Mouse (Mus musculus) spleen, adult 2 months (tissue): ENCODE measurements around the gene Xpnpep2. TPM values are rescaled to one million over a fixed set of nuclear protein-coding genes. Genes with fewer than 3 reads are reported as not detected.

ENCODE experiments used
- DNase-seq, 2 experiments: peaks; one replicate each; pipeline versions ENCODE4 v3.0.0 to v3.0.0-alpha.2; 2012 to 2021; ENCODE audit warnings: low spot score in 2 of 2, low read depth in 1 of 2
- H3K27ac ChIP-seq: fragments of 200-500 bp; 2 replicates; pipeline ENCODE4 v1.5.1; 2012; ENCODE audit warnings: low read length, inconsistent platforms; ENCODE audit not compliant: insufficient read depth
- H3K27me3 ChIP-seq: fragments of 200-500 bp; 2 replicates; pipeline ENCODE4 v1.6.1; 2012; ENCODE audit warnings: mild to moderate bottlenecking, moderate library complexity, low read length, inconsistent platforms; ENCODE audit not compliant: control insufficient read depth, insufficient read depth
- H3K36me3 ChIP-seq: fragments of 200-500 bp; 2 replicates; pipeline ENCODE4 v1.6.1; 2012; ENCODE audit warnings: mild to moderate bottlenecking, low read length, inconsistent platforms; ENCODE audit not compliant: control insufficient read depth, insufficient read depth
- H3K4me1 ChIP-seq: fragments of 200-500 bp; 2 replicates; pipeline ENCODE4 v1.6.1; 2011; ENCODE audit warnings: inconsistent platforms; ENCODE audit not compliant: control insufficient read depth, insufficient read depth, insufficient read length
- H3K4me3 ChIP-seq: fragments of 200-500 bp; 2 replicates; pipeline ENCODE4 v1.5.1; 2011; ENCODE audit warnings: mild to moderate bottlenecking, inconsistent platforms; ENCODE audit not compliant: insufficient read depth, insufficient read length; ENCODE audit errors: extremely low read depth
- CTCF ChIP-seq: fragments of 200-500 bp; IDR thresholded peaks from 2 replicates; pipeline ENCODE4 v1.5.1; 2011; ENCODE audit warnings: mild to moderate bottlenecking, inconsistent platforms; ENCODE audit not compliant: insufficient read depth, insufficient read length, insufficient replicate concordance; ENCODE audit errors: extremely low read depth
- POLR2A ChIP-seq: fragments of 200-500 bp; IDR thresholded peaks from 2 replicates; pipeline ENCODE4 v1.6.1; 2011; ENCODE audit warnings: low read depth, low read length, inconsistent platforms
- WGBS: fragments of 180-500 bp; shearing (Covaris S2); methylation state at CpG from one replicate; pipeline ENCODE4 v1.1.7; 2018; 5-methylcytosine and 5-hydroxymethylcytosine counted together
- polyA plus RNA-seq: library from polyadenylated mRNA; depleted of rRNA; stranded (reverse); fragments of >200 nt; gene quantifications from 2 replicates; pipeline ENCODE4 v1.2.3, GENCODE M21; 2012

Xpnpep2 gene
- polyA plus RNA-seq, 1 experiment, result 0.08 TPM

- 40% methylated on average over 17 of the region's 17 CpGs for WGBS
- Histone ChIP-seq H3K36me3 (no peaks in the 10 kb centered on the region), H3K4me1 (peaks cover 9% of the 10 kb centered on the region; the same call in 1 of the 2 replicates), H3K27ac (no peak overlapping the region; the same call in 1 of the 2 replicates), H3K4me3 (no peak overlapping the region; the same call in 1 of the 2 replicates), H3K27me3 (no peaks in the 10 kb centered on the region)
- DNase-seq, result peak in 1 of 2 experiments; percentile 57
- TF ChIP-seq CTCF (peak; percentile 61; the same call in 1 of the 2 replicates), POLR2A (no peak)
Measured at GRCm38 (mm10) chrX:48124132-48125071, 15.9 kb downstream of the Xpnpep2 start.

GRCm38 (mm10) chrX:48126903-48127476 is 18.5 kb downstream of the Xpnpep2 start:
- TF ChIP-seq POLR2A (no peak), CTCF (no peak)
- 66% methylated on average over 6 of the region's 6 CpGs for WGBS
- no peak overlapping the region for H3K4me3 ChIP-seq
- no peaks in the 10 kb centered on the region for H3K27me3 ChIP-seq
- H3K27ac ChIP-seq, result peak overlapping the region; percentile 68
- peaks cover 9% of the 10 kb centered on the region; the same call in 1 of the 2 replicates for H3K4me1 ChIP-seq
- H3K36me3 ChIP-seq, result no peaks in the 10 kb centered on the region
- no peak for DNase-seq

- TF ChIP-seq CTCF, result no peak
- TF ChIP-seq POLR2A, result no peak
- DNase-seq, result peak in 1 of 2 experiments; percentile 36
Measured at GRCm38 (mm10) chrX:48127502-48128218, 19.1 kb downstream of the Xpnpep2 start.

GRCm38 (mm10) chrX:48129167-48129566 is 20.6 kb downstream of the Xpnpep2 start:
- Histone ChIP-seq H3K27ac (no peak overlapping the region), H3K4me1 (peaks cover 9% of the 10 kb centered on the region; the same call in 1 of the 2 replicates), H3K4me3 (no peak overlapping the region), H3K36me3 (no peaks in the 10 kb centered on the region), H3K27me3 (no peaks in the 10 kb centered on the region)
- WGBS, result 71% methylated on average over 1 of the region's 1 CpGs
- no peak for DNase-seq
- TF ChIP-seq POLR2A (no peak), CTCF (no peak)

More at GRCm38 (mm10) chrX:48127502-48128218, 19.1 kb downstream of the Xpnpep2 start:
- Histone ChIP-seq H3K27me3 (no peaks in the 10 kb centered on the region), H3K4me3 (no peak overlapping the region), H3K36me3 (no peaks in the 10 kb centered on the region), H3K4me1 (peaks cover 9% of the 10 kb centered on the region; the same call in 1 of the 2 replicates), H3K27ac (peak overlapping the region; percentile 90)
- 50% methylated on average over 6 of the region's 6 CpGs for WGBS

- 45% methylated on average over 4 of the region's 4 CpGs for WGBS
- DNase-seq, result peak in 1 of 2 experiments; percentile 32
- Histone ChIP-seq H3K27me3 (no peaks in the 10 kb centered on the region), H3K36me3 (no peaks in the 10 kb centered on the region), H3K4me1 (peaks cover 21% of the 10 kb centered on the region; the same call in 1 of the 2 replicates), H3K4me3 (no peak overlapping the region), H3K27ac (peak overlapping the region; percentile 97)
- TF ChIP-seq POLR2A, result no peak
- no peak for TF ChIP-seq CTCF
Measured at GRCm38 (mm10) chrX:48136935-48137334, 28.4 kb downstream of the Xpnpep2 start.

- peaks cover 28% of the 10 kb centered on the region; the same call in 1 of the 2 replicates for H3K4me1 ChIP-seq
- TF ChIP-seq POLR2A (no peak), CTCF (no peak)
- H3K27ac ChIP-seq, result peak overlapping the region; percentile 97
- DNase-seq, result no peak
- no peaks in the 10 kb centered on the region for H3K36me3 ChIP-seq
- WGBS, result 60% methylated on average over 6 of the region's 6 CpGs
- no peak overlapping the region for H3K4me3 ChIP-seq
- H3K27me3 ChIP-seq, result no peaks in the 10 kb centered on the region
Measured at GRCm38 (mm10) chrX:48138011-48138410, 29.5 kb downstream of the Xpnpep2 start.
